Mouse (Mus musculus) thymus, postnatal 4 days (tissue): Measurements from ENCODE around the gene Npm1.

Source experiments
- DNase-seq: peaks from one replicate; pipeline ENCODE4 v3.0.0; 2021

The Npm1 gene

GRCm38 (mm10) chr11:33179802-33180201 is 16.8 kb upstream of the Npm1 start:
- DNase-seq: no peak

GRCm38 (mm10) chr11:33176525-33177245 is 13.7 kb upstream of the Npm1 start:
- peak; percentile 50 for DNase-seq

GRCm38 (mm10) chr11:33175768-33176167 is 12.8 kb upstream of the Npm1 start:
- no peak for DNase-seq

- peak; percentile 76 for DNase-seq
Observed at GRCm38 (mm10) chr11:33170489-33170888, 7.5 kb upstream of the Npm1 start.

GRCm38 (mm10) chr11:33162211-33162997 is 602 bp downstream of the Npm1 start:
- DNase-seq: peak; percentile 80

GRCm38 (mm10) chr11:33159741-33160140 is 3.3 kb downstream of the Npm1 start:
- DNase-seq: no peak

- DNase-seq: no peak
Observed at GRCm38 (mm10) chr11:33157453-33158196, 5.4 kb downstream of the Npm1 start.

GRCm38 (mm10) chr11:33156436-33157015 is 6.5 kb downstream of the Npm1 start:
- no peak for DNase-seq

- no peak for DNase-seq
Observed at GRCm38 (mm10) chr11:33154459-33154858, 8.5 kb downstream of the Npm1 start.

- no peak for DNase-seq
Observed at GRCm38 (mm10) chr11:33152997-33153396, 10.0 kb downstream of the Npm1 start.

GRCm38 (mm10) chr11:33151780-33152145 is 11.2 kb downstream of the Npm1 start:
- DNase-seq: no peak

GRCm38 (mm10) chr11:33151128-33151779 is 11.8 kb downstream of the Npm1 start:
- no peak for DNase-seq

- no peak for DNase-seq
Observed at GRCm38 (mm10) chr11:33150364-33150763, 12.6 kb downstream of the Npm1 start.

GRCm38 (mm10) chr11:33149453-33149852 is 13.6 kb downstream of the Npm1 start:
- DNase-seq: no peak

- DNase-seq: no peak
Observed at GRCm38 (mm10) chr11:33149088-33149436, 13.9 kb downstream of the Npm1 start.

- DNase-seq: peak; percentile 72
Observed at GRCm38 (mm10) chr11:33148338-33149087, 14.5 kb downstream of the Npm1 start.

GRCm38 (mm10) chr11:33147572-33148337 is 15.3 kb downstream of the Npm1 start:
- peak; percentile 60 for DNase-seq

- DNase-seq: peak; percentile 74
Observed at GRCm38 (mm10) chr11:33147171-33147571, 15.8 kb downstream of the Npm1 start, which contains the start of gene Fgf18. TSS of gene Fgf18 (minus strand) at chr11:33147400.

- peak; percentile 62 for DNase-seq
Observed at GRCm38 (mm10) chr11:33146651-33147131, 16.3 kb downstream of the Npm1 start.

GRCm38 (mm10) chr11:33146143-33146497 is 16.9 kb downstream of the Npm1 start:
- no peak for DNase-seq
